In the genomic region with DNA sequence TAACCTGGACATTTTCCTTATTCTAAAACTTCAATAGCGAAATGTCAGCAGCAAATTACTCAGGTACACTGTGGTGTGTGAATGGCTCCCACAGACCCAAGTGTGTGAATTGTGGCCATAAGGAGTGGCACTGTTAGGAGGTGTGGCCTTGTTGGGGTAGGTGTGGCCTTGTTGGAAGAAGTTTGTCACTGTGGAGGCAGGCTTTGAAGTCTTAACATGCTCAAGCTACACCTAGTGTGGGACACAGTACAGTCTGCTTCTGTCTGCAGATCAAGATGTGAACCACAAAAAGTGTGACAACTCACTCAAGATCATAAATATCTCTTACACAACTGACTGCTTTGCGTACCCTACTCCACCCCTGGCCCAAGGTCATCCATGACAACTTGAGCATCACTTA, we compare ENCODE assay signal across 34 mouse cellular contexts.
"Had no signal": no experiment of that assay in that cellular context is flagged by ENCODE, and none has a peak within 500 bp of the region (broad histone marks: within the 10 kb centered on the region; RNA-seq: fewer than 3 reads in every experiment).

No protein-coding gene starts in this region.

- DNase-seq: heart, postnatal 10 days; heart, postnatal 14 days; heart, postnatal 36 days; heart, postnatal 4 days; kidney, adult 11 months; kidney, adult 18-20 months; kidney, adult 2 months; kidney, adult 8-10 months; kidney, adult 9 months; kidney, postnatal 10 days; kidney, postnatal 14 days; kidney, postnatal 25 days; kidney, postnatal 36 days; kidney, postnatal 4 days; layer of hippocampus, adult 9-11 months; layer of hippocampus, postnatal 36 days had no signal

- H3K4me1 ChIP-seq: heart, embryonic 10.5 days; heart, embryonic 12.5 days; heart, embryonic 13.5 days; heart, embryonic 15.5 days; hindbrain, embryonic 10.5 days; hindbrain, embryonic 12.5 days; hindbrain, embryonic 13.5 days; hindbrain, embryonic 15.5 days; kidney, embryonic 15.5 days had no signal

- H3K9me3 ChIP-seq: heart, embryonic 10.5 days; heart, embryonic 12.5 days; heart, embryonic 13.5 days; heart, embryonic 15.5 days; hindbrain, embryonic 10.5 days; hindbrain, embryonic 12.5 days; hindbrain, embryonic 13.5 days; hindbrain, embryonic 15.5 days; kidney, embryonic 15.5 days had no signal

- H3K4me2 ChIP-seq: heart, embryonic 11.5 days; heart, embryonic 12.5 days; heart, embryonic 13.5 days; heart, embryonic 15.5 days; hindbrain, embryonic 12.5 days; hindbrain, embryonic 13.5 days; hindbrain, embryonic 14.5 days; hindbrain, embryonic 15.5 days; kidney, embryonic 15.5 days had no signal

- ATAC-seq: hindbrain, embryonic 16.5 days; hindbrain, postnatal 0 days; inflammation-experienced regulatory T-cells, adult 6 months; intestine, postnatal 0 days had no signal

- H3K27ac ChIP-seq: heart, embryonic 10.5 days; heart, embryonic 13.5 days; heart, embryonic 15.5 days; hindbrain, embryonic 10.5 days; hindbrain, embryonic 12.5 days; hindbrain, embryonic 13.5 days; hindbrain, embryonic 14.5 days; hindbrain, embryonic 15.5 days; hindbrain, postnatal 0 days; kidney, embryonic 15.5 days; kidney, postnatal 0 days; layer of hippocampus, adult 2 months; left cerebral cortex, adult 2 months had no signal

- H3K4me3 ChIP-seq: heart, embryonic 10.5 days; heart, embryonic 12.5 days; heart, embryonic 13.5 days; heart, embryonic 15.5 days; hindbrain, embryonic 10.5 days; hindbrain, embryonic 12.5 days; hindbrain, embryonic 13.5 days; hindbrain, embryonic 15.5 days; kidney, embryonic 15.5 days; layer of hippocampus, adult 2 months; left cerebral cortex, adult 2 months had no signal

- H3K9ac ChIP-seq: heart, embryonic 12.5 days; heart, embryonic 13.5 days; heart, embryonic 15.5 days; hindbrain, embryonic 12.5 days; hindbrain, embryonic 13.5 days; hindbrain, embryonic 14.5 days; hindbrain, embryonic 15.5 days; kidney, embryonic 15.5 days had no signal

- H3K27me3 ChIP-seq: heart, embryonic 12.5 days; heart, embryonic 13.5 days; heart, embryonic 15.5 days; hindbrain, embryonic 12.5 days; hindbrain, embryonic 13.5 days; hindbrain, embryonic 15.5 days; kidney, embryonic 15.5 days had no signal
